Mouse (Mus musculus) G1E (cell line): ENCODE results near the gene Gm4131.

ENCODE experiments used
- CTCF ChIP-seq: IDR thresholded peaks from 2 replicates; pipeline ENCODE4 v1.5.1; 2012; ENCODE audit warnings: low read depth, low read length, inconsistent platforms, mixed read lengths
- GATA1 ChIP-seq: IDR thresholded peaks from 2 replicates; pipeline ENCODE4 v1.6.1; 2012; ENCODE audit warnings: borderline replicate concordance, low read length, inconsistent platforms, mixed read lengths
- GATA2 ChIP-seq: IDR thresholded peaks from 2 replicates; pipeline ENCODE4 v1.6.1; 2012; ENCODE audit warnings: low read depth, low read length, inconsistent platforms, borderline replicate concordance

DNA sequence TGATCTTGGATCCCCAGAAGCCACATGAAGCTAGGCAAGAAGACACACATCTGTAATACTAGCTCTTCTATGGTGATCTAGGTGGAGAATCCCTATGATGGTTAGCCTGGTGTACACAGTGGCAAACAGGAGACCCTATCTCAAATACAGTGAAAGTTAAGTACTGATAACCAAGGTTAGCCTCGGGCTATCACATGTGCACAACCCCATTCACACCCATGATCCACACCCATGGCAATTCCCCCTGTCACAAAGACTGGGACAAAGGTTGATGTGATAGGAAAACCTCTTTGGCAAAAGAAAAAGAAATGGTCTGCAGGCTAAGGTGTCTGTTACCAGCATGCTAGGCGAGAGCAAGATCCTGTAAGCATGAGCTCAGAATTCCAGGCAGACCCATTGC lies 94.7 kb downstream of the Gm4131 start:
- TF ChIP-seq CTCF (no peak), GATA1 (no peak), GATA2 (no peak)
